Mouse (Mus musculus) ES-E14 (cell line): ENCODE data around the gene Mosmo. TPM values are rescaled to one million over a fixed set of nuclear protein-coding genes. Genes with fewer than 3 reads are reported as not detected.

Source experiments
- DNase-seq: peaks from one replicate; pipeline ENCODE4 v3.0.0-alpha.2; 2013; ENCODE audit warnings: low read depth, low spot score
- H3K27ac ChIP-seq: 2 replicates; pipeline ENCODE4 v1.5.1; 2012; ENCODE audit warnings: low read depth, mild to moderate bottlenecking, low read length, moderate library complexity, mixed read lengths; ENCODE audit not compliant: poor library complexity, insufficient read depth, severe bottlenecking
- H3K36me3 ChIP-seq: 2 replicates; pipeline ENCODE4 v1.6.1; 2012; ENCODE audit warnings: mild to moderate bottlenecking, low read length, moderate library complexity, mixed read lengths; ENCODE audit not compliant: control insufficient read depth, poor library complexity, insufficient read depth, severe bottlenecking
- H3K4me1 ChIP-seq, 2 experiments: fragments of 150-350 bp in 1 of 2; sonication (generic) in 1 of 2; 2 replicates each; pipeline ENCODE4 v1.6.1; 2012; ENCODE audit warnings: low read length in 2 of 2, mild to moderate bottlenecking in 1 of 2, mixed read lengths in 1 of 2; ENCODE audit not compliant: control insufficient read depth in 2 of 2, insufficient read depth in 2 of 2, poor library complexity in 1 of 2
- H3K4me3 ChIP-seq, 2 experiments: fragments of 150-350 bp in 1 of 2; sonication (generic) in 1 of 2; 2 replicates each; pipeline ENCODE4 v1.5.1; 2012; ENCODE audit warnings: low read length in 2 of 2, low read depth in 1 of 2, mild to moderate bottlenecking in 1 of 2, mixed read lengths in 1 of 2; ENCODE audit not compliant: insufficient read depth in 1 of 2, poor library complexity in 1 of 2, severe bottlenecking in 1 of 2
- H3K9ac ChIP-seq: 2 replicates; pipeline ENCODE4 v1.6.1; 2012; ENCODE audit warnings: low read depth, mild to moderate bottlenecking, low read length, mixed read lengths; ENCODE audit not compliant: poor library complexity, insufficient read depth, severe bottlenecking
- H3K9me3 ChIP-seq: fragments of 150-350 bp; sonication (generic); 2 replicates; pipeline ENCODE4 v1.6.1; 2012; ENCODE audit warnings: low read depth, mild to moderate bottlenecking, low read length; ENCODE audit not compliant: control insufficient read depth, insufficient read depth
- CHD2 ChIP-seq: IDR thresholded peaks from 2 replicates; pipeline ENCODE4 v1.6.1; 2014; ENCODE audit warnings: mild to moderate bottlenecking, low read depth, low read length, inconsistent platforms
- HCFC1 ChIP-seq: IDR thresholded peaks from 2 replicates; pipeline ENCODE4 v1.6.1; 2012; ENCODE audit warnings: low read length, inconsistent platforms, borderline replicate concordance; ENCODE audit not compliant: insufficient read depth
- MAFK ChIP-seq: IDR thresholded peaks from 2 replicates; pipeline ENCODE4 v1.6.1; 2014; ENCODE audit warnings: mild to moderate bottlenecking, low read depth, low read length, inconsistent platforms; ENCODE audit not compliant: insufficient read depth
- ZC3H11A ChIP-seq: IDR thresholded peaks from 2 replicates; pipeline ENCODE4 v1.6.1; 2012; ENCODE audit warnings: low read depth, mild to moderate bottlenecking, inconsistent platforms, low read length, borderline replicate concordance
- ZNF384 ChIP-seq: IDR thresholded peaks from 2 replicates; pipeline ENCODE4 v1.6.1; 2012; ENCODE audit warnings: low read depth, low read length, inconsistent platforms
- in situ Hi-C, 2 experiments: fragments of 600-800 bp; cut with MboI; formaldehyde crosslinking; loops; one replicate each; pipeline ENCODE4 v1.15.1; 2025; ENCODE audit warnings: low sequenced_read_pairs in 2 of 2, inconsistent platforms in 1 of 2; ENCODE audit not compliant: unreplicated experiment in 2 of 2
- total RNA-seq: library from RNA; depleted of rRNA; stranded (reverse); fragments of 300-350 nt; gene quantifications from 2 replicates; pipeline ENCODE4 v1.2.3, GENCODE M21; 2012

Mosmo gene
- total RNA-seq, 1 experiment: 21.6 TPM

DNA sequence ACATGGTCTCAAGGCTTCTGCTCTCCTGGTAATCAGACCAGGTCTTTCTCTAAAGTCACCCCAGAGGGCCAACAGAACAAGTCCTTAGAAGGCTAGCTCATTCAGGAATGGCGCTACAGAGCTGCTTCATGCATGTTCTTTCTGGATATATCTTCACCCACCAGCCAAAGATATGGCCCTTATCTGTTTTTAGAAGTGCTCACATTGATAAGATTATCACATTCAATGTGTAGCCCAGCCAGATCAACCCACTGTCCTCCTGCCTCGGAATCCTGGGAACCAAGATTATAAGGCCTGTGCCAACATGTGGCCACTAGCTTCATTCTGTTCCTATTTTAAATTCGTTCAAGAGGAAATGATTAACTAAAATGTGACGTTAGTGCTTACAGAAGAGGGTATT, 4.6 kb downstream of the Mosmo start:
- H3K4me1 ChIP-seq: peaks cover 4 to 5% of the 10 kb centered on the region in 2 experiments; a peak in 3 of 4 replicates

DNA sequence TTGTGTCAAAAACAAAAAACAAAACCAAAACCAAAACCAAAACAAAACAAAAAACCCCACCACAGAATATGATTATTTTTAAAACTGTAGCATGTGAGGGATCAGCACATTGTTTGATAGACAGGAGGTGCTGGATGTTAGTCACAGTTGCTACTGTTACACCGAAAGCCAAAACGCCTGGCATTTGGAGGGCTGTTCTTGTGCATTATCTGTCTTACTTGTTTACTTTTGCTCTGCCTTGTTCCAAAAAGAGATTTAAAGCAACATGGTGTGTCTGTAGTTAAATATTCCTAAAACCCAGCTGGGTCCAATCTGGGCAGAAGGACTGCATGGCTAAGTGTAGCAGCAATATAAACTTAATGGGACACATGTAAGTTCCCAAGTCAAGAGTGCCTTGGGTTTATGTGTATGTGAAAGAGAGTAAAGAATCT, 7.3 kb downstream of the Mosmo start:
- Histone ChIP-seq H3K9me3 (no peaks in the 10 kb centered on the region), H3K4me3 (no peak overlapping the region), H3K27ac (no peak overlapping the region), H3K4me1 (peaks cover 0 to 2% of the 10 kb centered on the region in 2 experiments; a peak in 1 of 4 replicates), H3K9ac (no peak overlapping the region), H3K36me3 (no peaks in the 10 kb centered on the region)
- no peak for DNase-seq
- in situ Hi-C loops: no loop called here
- no peak for TF ChIP-seq ZC3H11A
- TF ChIP-seq CHD2: no peak
- no peak for TF ChIP-seq HCFC1
- TF ChIP-seq ZNF384: no peak

More for the DNA sequence above, 4.6 kb downstream of the Mosmo start:
- H3K9ac ChIP-seq: no peak overlapping the region
- DNase-seq: no peak
- TF ChIP-seq MAFK: no peak
- no peak for TF ChIP-seq ZC3H11A
- no peak for TF ChIP-seq HCFC1
- no peak for TF ChIP-seq CHD2
- no peak for TF ChIP-seq ZNF384
- in situ Hi-C loops: no loop called here
- H3K9me3 ChIP-seq: no peaks in the 10 kb centered on the region
- no peak overlapping the region for H3K27ac ChIP-seq
- H3K4me3 ChIP-seq: no peak overlapping the region
- H3K36me3 ChIP-seq: no peaks in the 10 kb centered on the region

DNA sequence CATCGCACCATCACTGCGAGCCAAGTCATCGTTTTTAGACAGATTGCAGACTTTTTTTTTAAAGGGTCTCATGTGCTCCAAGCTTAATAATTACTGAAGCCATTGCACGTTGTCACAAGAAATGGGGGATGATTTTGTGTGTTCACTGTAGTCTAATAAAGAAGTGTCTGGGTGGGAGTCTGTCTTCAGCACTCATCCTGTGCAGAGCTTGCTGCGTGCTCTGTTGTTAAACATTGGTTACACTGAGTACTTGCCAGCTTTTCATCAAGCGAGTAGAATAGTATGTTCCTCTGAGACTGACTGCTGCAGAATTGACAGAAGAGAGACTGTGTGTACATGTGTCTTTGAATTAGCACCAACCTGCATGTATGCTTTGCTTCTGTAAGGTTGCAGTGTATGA, 7.8 kb downstream of the Mosmo start:
- H3K9me3 ChIP-seq: no peaks in the 10 kb centered on the region
- TF ChIP-seq ZNF384 (no peak), ZC3H11A (no peak), HCFC1 (no peak), CHD2 (no peak), MAFK (no peak)
- peaks cover 0 to 2% of the 10 kb centered on the region in 2 experiments; a peak in 1 of 4 replicates for H3K4me1 ChIP-seq
- DNase-seq: no peak
- H3K27ac ChIP-seq: no peak overlapping the region
- H3K36me3 ChIP-seq: no peaks in the 10 kb centered on the region
- in situ Hi-C loops: no loop called here
- H3K4me3 ChIP-seq: no peak overlapping the region
- no peak overlapping the region for H3K9ac ChIP-seq

DNA sequence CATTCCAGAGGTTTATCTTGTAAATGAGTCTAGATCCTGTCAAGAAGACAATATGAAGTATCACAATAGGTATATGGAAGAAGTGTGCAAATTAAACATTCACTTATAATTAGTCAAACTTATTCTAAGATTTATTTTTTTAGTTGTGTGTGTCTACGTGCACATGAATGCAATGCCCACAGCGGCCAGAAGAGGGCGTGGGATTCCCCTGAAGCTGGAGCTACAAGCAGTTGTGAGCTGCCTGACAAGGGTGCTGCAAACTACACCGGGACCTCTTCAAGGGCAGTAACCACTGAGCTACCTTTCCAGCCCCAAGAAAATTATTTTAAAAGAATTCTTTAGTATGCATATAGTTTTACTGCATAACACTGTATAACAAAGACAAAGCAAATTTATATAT, 13.2 kb downstream of the Mosmo start:
- in situ Hi-C loops: no loop called here

More for the DNA sequence above, 13.2 kb downstream of the Mosmo start:
- peaks cover 3% of the 10 kb centered on the region; the same call in 1 of the 2 replicates for H3K36me3 ChIP-seq
- no peak overlapping the region for H3K9ac ChIP-seq
- TF ChIP-seq HCFC1 (no peak), CHD2 (no peak), ZC3H11A (no peak; the same call in 1 of the 2 replicates), ZNF384 (no peak), MAFK (no peak)
- no peak overlapping the region for H3K4me3 ChIP-seq
- H3K27ac ChIP-seq: no peak overlapping the region
- H3K9me3 ChIP-seq: no peaks in the 10 kb centered on the region
- DNase-seq: no peak
- H3K4me1 ChIP-seq: peaks cover 2 to 8% of the 10 kb centered on the region in 2 experiments; a peak in 3 of 4 replicates
